Mouse (Mus musculus) mouse embryonic stem cell (cell line): ENCODE data around the gene Ppp1r1c.

ENCODE experiments used
- in situ Hi-C, 2 experiments: fragments of 300-500 bp; cut with MboI; formaldehyde crosslinking; loops; 1 replicate in 1 of 2; 3 replicates in 1 of 2; pipeline ENCODE4 v1.14.3; 2019 to 2020; ENCODE audit warnings: low sequenced_read_pairs in 2 of 2, low pct_unique_long_range_greater_than_20kb in 1 of 2, mixed read lengths in 1 of 2; ENCODE audit not compliant: unreplicated experiment in 1 of 2

The Ppp1r1c gene

GRCm38 (mm10) chr2:79717846-79718245, 10.3 kb downstream of the Ppp1r1c start:
- in situ Hi-C loops: no loop called here

DNA sequence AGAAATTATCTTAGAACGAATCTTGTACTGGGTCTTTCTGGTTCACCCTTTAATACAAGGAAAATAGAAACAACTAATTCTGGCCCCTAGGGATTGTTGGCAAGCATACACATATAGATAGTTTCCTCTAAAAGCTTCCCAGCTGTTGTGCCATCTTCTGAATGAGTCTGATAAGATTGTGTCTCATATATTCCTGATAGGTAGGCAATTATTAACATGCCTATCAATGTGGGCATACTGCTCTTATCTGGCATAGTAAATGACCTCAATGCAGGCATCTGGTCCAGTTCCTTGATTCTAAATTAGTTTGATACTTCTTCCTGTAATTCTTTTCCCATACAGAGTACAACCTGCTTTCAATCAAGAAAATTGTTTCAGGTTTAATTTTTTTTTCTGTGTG, 14.8 kb downstream of the Ppp1r1c start:
- in situ Hi-C loops: no loop called here

GRCm38 (mm10) chr2:79738958-79739357, 31.4 kb downstream of the Ppp1r1c start:
- in situ Hi-C loops: no loop called here

DNA sequence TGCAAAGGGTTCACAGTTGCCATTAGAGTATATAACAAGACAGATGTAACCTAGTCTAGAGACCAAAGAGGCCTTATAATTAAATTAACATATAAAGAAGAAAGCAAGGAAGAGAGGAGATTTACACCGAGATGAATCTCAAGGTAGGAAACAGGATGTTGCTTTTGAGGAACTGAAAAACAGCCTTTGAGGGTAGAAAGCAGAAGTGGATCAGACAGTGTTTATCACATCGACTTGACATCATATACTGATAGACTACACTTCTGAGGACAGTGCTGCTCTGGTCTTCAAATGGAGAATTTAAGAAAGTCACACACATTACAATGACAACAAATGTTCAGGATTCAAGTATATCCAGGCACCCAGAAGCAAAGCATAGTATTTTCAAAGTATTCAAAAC, 34.4 kb downstream of the Ppp1r1c start:
- in situ Hi-C loops: no loop called here

DNA sequence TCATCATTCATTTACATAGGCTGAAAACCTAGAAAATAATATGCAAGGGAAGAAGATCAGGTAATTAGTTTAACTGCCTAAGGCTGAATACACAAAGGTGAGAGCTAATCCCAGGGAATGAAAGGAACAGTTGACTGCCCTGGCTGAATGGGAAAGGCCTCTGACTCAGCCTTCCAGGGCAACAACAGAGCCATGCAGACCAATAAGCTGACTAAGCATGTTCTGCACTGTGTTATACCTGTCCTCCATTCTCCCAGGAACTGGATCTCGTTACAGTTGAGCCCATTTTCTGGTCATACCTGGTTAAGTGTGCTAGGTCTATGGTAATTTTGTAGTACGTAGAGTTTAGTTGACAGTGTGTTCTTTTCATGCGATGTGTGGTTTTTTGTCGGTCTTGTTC, 36.6 kb downstream of the Ppp1r1c start:
- in situ Hi-C loops: no loop called here

- in situ Hi-C loops: loop anchor here in 1 of 2 experiments (25.0 kb wide), 1 partner anchor 389 kb away; no protein-coding TSS in a partner anchor
Measured at GRCm38 (mm10) chr2:79751685-79752084, 44.1 kb downstream of the Ppp1r1c start.

- in situ Hi-C loops: loop anchor here in 1 of 2 experiments (25.0 kb wide), 1 partner anchor 398 kb away; no protein-coding TSS in a partner anchor
Measured at GRCm38 (mm10) chr2:79760018-79760417, 52.4 kb downstream of the Ppp1r1c start.

GRCm38 (mm10) chr2:79762723-79763388, 55.3 kb downstream of the Ppp1r1c start:
- in situ Hi-C loops: loop anchor here in 1 of 2 experiments (25.0 kb wide), 1 partner anchor 401 kb away; no protein-coding TSS in a partner anchor

DNA sequence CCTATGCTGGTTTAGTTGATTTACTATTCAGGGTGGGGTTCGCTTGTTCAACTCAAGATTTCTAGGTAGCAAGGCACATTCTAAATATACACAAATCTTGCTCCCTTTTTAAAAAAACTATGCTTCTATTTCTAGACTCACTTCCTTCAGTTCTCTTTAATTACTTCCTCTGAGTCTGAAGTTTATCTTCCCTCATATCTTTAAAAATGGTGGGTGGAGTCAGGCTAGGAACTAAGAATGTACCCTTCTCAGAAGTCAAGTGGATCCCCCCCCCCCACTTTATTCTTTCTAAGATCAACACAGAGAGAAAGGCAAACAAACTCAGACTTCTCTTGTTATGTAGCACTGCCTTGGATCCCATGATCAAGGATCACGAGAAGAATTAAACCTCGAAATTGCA, 57.5 kb downstream of the Ppp1r1c start:
- in situ Hi-C loops: loop anchor here in 1 of 2 experiments (25.0 kb wide), 1 partner anchor 403 kb away; no protein-coding TSS in a partner anchor

DNA sequence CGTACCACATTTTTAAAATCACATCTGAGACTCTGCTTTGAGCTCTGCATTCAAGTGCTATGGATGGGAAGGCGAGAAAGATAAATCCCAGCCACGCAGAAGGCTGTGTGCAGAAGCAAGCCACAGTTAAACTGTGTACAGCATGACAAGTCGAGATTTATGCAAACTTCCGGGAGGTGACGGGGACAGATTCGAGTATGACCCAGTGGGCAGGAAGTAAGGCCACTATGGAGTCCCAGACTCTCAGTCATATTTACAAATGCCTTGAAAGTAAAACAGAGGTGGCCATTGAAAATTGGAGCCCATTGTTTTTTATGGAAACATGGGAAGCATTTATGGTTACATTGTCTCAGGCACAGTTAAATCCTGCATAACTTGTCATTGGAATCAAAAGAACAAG, 58.1 kb downstream of the Ppp1r1c start:
- in situ Hi-C loops: loop anchor here in 1 of 2 experiments (25.0 kb wide), 1 partner anchor 403 kb away; no protein-coding TSS in a partner anchor

GRCm38 (mm10) chr2:79768625-79769024, 61.0 kb downstream of the Ppp1r1c start:
- in situ Hi-C loops: loop anchor here in 1 of 2 experiments (25.0 kb wide), 1 partner anchor 406 kb away; no protein-coding TSS in a partner anchor

DNA sequence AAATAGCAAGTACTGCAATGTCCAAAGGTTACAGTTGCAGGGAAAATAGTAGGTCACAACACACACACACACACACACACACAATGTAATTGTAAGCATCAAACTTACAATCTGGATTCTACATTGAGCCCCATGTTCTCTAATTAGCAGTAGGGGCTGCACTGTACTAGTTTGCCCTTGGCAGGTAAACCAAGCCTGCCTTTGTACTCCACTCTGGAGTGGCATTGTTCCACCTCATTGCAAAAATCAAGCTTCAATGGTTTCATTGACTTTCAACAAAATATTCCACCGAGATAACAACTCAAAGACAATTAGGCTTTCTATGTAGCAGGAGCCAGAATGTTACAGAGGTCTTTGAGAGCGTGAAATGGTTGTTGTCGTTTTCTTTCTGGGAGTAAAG, 62.7 kb downstream of the Ppp1r1c start:
- in situ Hi-C loops: loop anchor here (10.0 to 25.0 kb wide), 3 partner anchors 256 to 408 kb away; no protein-coding TSS in a partner anchor

DNA sequence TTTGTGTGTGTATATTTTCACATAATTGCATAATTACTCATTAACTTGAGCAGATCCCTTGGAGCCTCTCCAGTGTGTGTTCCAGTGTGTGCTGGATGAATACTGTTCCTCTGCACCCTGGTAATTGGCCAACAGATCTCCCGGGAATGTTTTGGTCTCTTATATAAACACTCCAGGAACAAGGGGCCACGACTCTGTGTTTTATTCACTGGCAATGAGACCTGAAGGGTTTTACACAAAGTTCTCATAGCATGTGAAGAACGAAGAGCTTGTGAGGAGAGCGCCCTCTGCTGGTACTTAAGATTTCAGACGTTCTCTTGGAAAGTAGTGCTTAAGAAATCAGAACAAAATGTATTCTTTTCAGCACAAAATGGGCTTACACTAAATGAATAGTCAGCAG, 66.8 kb downstream of the Ppp1r1c start:
- in situ Hi-C loops: loop anchor here (10.0 to 25.0 kb wide), 3 partner anchors 260 to 412 kb away; no protein-coding TSS in a partner anchor

DNA sequence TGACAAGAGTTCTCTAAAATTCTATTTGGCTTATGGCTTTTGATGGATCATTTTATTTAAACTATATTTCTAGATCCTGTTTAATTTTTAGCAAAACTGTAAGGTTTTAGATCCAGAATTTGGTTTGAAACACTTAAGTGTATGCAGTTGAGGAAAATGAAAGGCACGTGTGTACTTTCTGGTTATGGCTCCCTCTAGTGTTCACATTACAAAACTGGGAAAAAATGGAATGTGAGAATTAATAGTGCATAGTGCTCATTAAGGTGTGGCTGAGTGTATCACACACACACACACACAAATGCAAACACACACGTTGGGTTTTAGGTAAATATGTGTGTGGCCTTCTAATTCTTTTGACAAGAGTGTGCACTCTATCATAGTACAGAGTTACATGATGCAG, 70.2 kb downstream of the Ppp1r1c start:
- in situ Hi-C loops: loop anchor here (10.0 kb wide), 2 partner anchors 263 to 273 kb away; no protein-coding TSS in a partner anchor

DNA sequence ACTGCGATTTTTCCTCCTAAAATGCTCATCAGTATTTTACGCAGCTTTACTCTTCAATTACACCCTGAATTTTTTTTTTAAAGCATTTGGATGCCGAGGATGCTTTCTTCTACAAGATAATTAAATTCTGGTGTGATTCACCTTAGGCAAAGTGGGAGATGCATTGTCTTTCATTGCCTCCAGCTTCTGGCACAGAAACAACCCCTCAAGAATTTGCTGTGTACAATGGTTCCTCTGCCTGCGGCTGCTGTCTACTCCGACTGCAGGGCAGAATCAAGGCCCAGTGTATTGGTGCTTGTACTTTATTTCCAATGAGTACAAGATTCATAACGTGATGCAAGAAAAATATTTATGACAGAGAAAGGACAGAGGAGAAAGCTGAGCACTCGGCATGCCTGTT, 73.2 kb downstream of the Ppp1r1c start:
- in situ Hi-C loops: no loop called here

GRCm38 (mm10) chr2:79785541-79786134, 78.1 kb downstream of the Ppp1r1c start:
- in situ Hi-C loops: no loop called here

DNA sequence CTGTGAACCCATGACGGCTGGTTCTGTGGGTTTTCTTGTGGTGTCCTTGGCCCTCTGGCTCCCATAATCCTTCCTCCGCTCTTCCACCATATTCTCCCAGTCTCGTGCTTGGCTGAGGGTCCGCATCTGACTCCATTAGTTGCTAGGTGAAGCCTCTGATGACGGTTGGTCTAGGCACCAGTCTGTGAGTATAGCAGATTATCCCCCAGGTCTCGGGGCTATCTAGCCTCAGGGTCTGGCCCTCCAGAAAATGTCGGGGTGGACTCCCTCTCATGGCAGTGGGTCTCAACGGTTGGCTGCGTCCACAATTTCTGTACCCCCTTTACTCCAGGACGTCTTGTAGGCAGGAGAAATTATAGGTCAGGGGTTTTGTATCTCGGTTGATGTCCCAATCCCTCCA, 78.9 kb downstream of the Ppp1r1c start:
- in situ Hi-C loops: no loop called here

GRCm38 (mm10) chr2:79793186-79793585, 85.6 kb downstream of the Ppp1r1c start:
- in situ Hi-C loops: no loop called here

DNA sequence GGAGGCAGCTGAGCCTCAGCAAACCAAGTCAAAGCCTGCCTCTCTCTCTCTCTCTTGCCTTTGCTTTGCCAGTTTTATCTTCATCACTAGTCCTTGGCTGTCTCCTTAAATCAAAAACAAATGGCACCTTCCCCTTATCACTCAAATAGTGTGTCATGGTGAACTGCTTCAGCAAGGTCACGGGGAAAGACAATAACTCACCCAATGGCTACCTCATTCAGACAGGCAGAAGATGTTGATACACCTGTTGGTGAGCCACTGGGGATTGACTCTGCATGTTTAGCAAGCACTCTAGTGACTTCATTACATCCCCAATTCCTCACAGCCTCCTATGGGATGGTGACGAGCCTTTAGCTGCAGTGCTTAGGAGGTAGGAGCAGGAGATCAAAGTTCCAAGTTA, 89.9 kb downstream of the Ppp1r1c start:
- in situ Hi-C loops: no loop called here

DNA sequence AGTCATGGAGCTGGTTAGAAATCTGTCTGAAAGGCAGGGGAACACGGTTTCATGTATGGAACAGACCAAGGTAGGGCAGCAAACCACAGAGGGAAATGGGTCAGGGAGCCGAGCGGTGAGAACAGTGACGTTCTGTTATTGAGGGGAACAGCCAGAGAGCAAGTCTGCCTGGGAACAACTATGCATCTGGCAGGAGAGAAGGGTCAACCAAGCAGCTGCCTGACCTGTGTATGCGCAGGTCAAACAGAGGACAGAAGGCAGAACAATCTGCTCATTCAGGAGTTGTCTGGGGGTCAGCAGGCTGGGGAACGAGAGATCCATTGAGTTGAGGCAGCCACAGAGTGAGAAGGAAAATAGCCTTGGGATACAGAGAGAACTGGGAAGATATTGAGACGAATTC, 91.0 kb downstream of the Ppp1r1c start:
- in situ Hi-C loops: no loop called here
